Mouse (Mus musculus): ENCODE measurements around the gene Pdp2.

The Pdp2 gene

DNA sequence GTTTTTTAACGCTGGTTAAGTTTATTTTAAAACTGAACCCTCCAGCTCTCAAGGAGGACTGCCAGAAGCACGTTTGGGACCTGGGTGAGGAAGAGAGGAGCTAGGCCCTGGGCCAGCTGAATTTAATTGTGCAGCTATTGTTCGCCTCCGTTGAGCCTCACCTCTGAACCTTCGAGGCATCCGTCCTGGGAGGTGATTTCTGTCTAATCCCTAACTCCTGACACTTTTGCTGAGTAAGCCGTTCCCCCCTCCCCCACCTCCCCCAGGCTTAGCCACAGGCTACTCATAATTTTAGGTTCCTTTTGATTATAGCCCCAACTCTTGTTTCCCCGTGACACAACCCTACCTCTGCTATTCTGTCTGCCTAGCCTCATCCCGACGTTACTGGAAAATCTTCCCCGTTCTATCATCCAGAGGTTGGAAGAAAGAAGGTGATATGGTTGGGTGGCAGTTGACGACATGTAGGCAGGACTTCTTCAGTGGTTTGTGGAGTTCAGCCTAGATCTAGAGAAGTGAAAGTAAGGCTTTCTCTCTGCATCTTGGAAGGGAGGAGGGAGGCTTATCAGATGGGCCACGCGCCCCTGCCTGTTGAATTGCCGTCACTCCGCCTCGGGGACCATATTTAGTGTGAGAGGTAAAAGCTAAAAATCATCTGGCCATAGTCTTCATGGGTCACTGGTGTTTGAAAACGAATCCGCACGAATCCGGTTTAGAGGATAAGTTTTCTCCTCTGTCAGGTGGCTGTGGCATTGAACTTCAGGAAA lies 4.7 kb downstream of the Pdp2 start:
- no peak for ATAC-seq (ENCODE audit: low TSS enrichment)

GRCm38 (mm10) chr8:104597656-104598055 lies 6.4 kb downstream of the Pdp2 start:
- ATAC-seq (ENCODE audit: low TSS enrichment): no peak

GRCm38 (mm10) chr8:104598496-104598895 lies 7.2 kb downstream of the Pdp2 start:
- no peak for ATAC-seq (ENCODE audit: low TSS enrichment)

GRCm38 (mm10) chr8:104601386-104601785 lies 10.1 kb downstream of the Pdp2 start:
- ATAC-seq (ENCODE audit: low TSS enrichment): no peak

GRCm38 (mm10) chr8:104601941-104602371 lies 10.7 kb downstream of the Pdp2 start:
- no peak for ATAC-seq (ENCODE audit: low TSS enrichment)

DNA sequence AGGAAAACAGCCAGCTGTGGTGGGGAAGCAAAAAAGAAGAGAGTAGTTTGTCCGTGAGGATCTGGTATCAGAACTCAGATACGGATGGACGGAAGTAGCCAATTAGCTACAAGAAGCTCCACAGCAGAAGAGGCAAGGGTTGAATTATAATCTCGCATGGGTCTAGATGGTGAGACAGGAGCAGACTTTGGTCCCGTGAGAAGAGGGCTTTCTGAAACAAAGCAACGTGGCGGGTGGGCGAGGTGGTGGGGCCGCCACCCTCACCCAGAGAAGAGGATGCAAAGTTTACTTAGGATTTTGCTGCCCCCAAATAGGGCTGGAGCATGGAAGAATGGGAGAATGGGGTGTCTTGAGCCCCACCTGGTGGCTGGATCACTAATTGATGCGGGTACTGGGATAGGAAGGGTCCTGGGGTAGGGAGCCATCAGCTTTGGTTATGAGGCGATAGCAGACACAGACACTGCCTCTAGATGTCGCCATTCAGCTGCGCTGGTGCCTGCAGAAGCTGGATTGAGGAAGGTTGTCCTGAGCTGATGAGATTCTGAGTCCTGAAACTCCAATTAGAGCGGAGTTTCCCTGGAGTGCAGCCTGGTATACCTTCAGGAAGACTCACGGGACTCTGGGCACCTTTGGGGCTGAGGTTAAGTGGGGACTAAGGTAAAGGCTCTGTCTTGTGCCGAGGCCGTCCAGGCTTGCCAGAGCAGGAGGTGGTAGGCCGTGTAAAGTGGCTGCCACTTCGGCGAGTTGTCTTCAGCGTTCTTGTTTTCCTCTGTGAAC lies 11.4 kb downstream of the Pdp2 start:
- ATAC-seq (ENCODE audit: low TSS enrichment): peak; percentile 99

GRCm38 (mm10) chr8:104603245-104603593 lies 12.0 kb downstream of the Pdp2 start:
- no peak for ATAC-seq (ENCODE audit: low TSS enrichment)

- no peak for ATAC-seq (ENCODE audit: low TSS enrichment)
These were observed 15.1 kb downstream of the Pdp2 start for GRCm38 (mm10) chr8:104606329-104606728.

GRCm38 (mm10) chr8:104607944-104608343 lies 16.7 kb downstream of the Pdp2 start:
- ATAC-seq (ENCODE audit: low TSS enrichment): no peak

- no peak for ATAC-seq (ENCODE audit: low TSS enrichment)
These were observed 18.0 kb downstream of the Pdp2 start for GRCm38 (mm10) chr8:104609222-104609621.

DNA sequence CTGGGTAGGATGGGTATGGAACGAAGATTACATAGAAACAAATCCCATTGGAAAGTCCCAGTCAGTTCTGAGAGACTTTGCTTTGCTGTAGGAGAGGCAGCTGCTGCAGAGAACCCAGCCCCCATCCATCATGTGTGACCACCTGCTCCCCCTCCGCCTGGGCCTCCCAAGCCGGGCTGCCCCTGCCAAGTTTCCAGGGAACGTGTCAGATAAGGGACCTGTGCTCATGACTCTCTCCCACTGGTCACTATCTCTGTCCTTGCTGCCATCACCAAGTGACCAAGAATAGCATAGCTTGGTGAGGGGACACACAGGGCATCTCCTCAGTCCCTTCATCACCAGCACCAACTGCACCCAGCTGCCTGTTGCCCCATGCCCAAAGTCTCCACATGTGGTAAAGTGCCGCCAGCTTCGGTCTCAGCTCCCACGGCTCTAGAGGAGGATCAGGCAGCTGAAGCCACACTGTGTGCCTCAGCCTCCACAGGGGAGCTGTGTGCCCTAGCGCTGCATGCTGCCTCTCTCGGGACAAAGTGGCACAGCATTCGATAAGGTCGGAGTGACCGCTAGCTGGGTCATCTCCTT lies 19.0 kb downstream of the Pdp2 start:
- ATAC-seq (ENCODE audit: low TSS enrichment): no peak

GRCm38 (mm10) chr8:104611613-104612012 lies 20.4 kb downstream of the Pdp2 start:
- ATAC-seq (ENCODE audit: low TSS enrichment): no peak

DNA sequence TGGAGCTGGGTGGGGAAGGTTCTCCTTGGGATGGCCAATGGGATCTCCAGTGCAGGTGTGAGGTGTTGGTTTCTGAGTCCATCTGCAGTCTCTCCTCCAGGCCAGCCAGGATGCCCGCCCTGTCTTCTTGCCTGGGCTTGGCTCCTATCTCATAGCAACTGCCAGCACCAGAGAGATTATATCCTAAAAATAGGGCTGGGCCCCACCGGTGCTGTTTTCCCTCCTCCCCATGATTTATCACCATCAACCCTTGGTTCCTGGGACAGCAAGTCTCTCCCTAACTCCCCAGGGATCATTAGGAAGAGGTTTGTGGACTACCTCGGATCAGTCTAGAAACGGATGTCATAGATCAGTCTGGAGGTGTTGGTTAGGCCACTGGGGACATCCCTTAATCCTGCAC lies 21.9 kb downstream of the Pdp2 start:
- no peak for ATAC-seq (ENCODE audit: low TSS enrichment)

GRCm38 (mm10) chr8:104620765-104621164 lies 29.5 kb downstream of the Pdp2 start:
- no peak for ATAC-seq (ENCODE audit: low TSS enrichment)

GRCm38 (mm10) chr8:104624161-104624560 lies 32.9 kb downstream of the Pdp2 start, which contains the start of gene Cdh16:
Gene Cdh16 (minus strand): TSS chr8:104624396.
- ATAC-seq (ENCODE audit: low TSS enrichment): no peak

DNA sequence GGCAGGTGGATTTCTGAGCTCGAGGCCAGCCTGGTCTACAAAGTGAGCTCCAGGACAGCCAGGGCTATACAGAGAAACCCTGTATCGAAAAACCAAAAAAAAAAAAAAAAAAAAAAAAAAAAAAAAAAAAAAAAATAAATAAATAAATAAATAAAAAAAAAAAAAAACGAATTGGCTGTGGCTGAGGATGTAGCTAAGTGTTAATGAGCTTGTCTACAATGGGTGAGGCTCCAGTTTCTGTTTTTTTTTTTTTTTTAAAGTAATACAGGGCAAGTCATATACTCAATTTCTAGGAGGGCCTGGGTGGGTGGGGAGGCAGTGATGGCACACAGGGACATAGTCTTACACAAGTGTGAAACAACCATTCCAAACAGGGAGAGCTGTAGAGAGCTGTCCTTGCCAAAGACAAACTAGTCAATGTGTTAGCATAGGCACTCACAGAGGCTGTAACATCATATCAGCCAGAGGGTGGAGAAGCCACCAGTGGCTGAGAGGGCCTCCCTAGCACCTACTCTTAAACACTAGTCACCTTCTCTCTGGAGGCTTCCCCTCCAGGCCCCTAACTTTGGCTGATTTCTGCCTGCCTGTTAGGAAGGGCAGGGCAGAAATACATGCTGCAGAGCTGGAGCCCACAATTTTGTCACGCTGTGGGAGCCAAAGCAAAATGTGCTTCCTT lies 36.0 kb downstream of the Pdp2 start:
- ATAC-seq (ENCODE audit: low TSS enrichment): no peak

GRCm38 (mm10) chr8:104628402-104628801 lies 37.2 kb downstream of the Pdp2 start:
- ATAC-seq (ENCODE audit: low TSS enrichment): no peak

- ATAC-seq (ENCODE audit: low TSS enrichment): no peak
These were observed 38.3 kb downstream of the Pdp2 start for GRCm38 (mm10) chr8:104629306-104630110.

GRCm38 (mm10) chr8:104630111-104630479 lies 38.8 kb downstream of the Pdp2 start:
- ATAC-seq (ENCODE audit: low TSS enrichment): no peak

- ATAC-seq (ENCODE audit: low TSS enrichment): no peak
These were observed 39.3 kb downstream of the Pdp2 start for GRCm38 (mm10) chr8:104630574-104630973.

DNA sequence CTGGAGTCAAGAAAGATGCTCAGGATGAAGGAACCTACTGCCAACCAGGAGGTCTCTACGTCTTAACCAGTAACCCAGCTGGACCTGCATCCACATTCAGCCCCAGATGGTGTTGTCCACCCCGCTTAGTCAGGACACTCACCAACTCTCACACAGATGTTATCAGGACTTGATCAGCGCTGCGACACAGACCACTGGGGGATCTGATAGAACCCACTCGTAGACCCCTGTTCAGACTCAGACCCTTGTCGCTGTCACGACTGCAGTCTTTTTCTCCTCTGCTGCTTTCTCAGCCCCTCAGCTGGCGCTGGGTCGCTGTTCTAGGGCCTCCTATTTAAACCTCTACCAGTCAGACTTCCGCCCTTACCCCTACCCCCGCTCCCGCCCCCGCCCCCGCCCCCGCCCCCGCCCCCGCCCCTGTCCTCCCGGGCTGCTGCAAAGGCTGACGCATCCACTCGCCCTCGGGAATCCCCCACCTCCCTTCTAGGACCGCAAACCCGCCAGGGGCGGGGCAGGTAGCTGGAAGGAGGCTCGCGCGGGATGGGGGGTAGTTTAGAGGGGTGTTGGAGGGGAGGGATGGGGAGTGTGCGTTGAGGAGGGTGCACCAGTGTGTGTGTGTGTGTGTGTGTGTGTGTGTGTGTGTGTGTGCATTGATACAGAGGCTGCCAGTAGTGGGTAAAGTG lies 39.9 kb downstream of the Pdp2 start, which contains the start of gene Rrad:
Rrad (minus strand) TSS at position 347 of the 683 bp plus-strand sequence.
- 0 out of 2 replicates have a peak, but pooled peaks have one; percentile 13 for ATAC-seq (ENCODE audit: low TSS enrichment)
